Mouse (Mus musculus) MEL (cell line): ENCODE data around the gene Enthd1.

Source experiments
- CTCF ChIP-seq, 3 experiments: IDR thresholded peaks in 2 of 3; conservative IDR thresholded peaks in 1 of 3; 2 replicates each; pipeline ENCODE4 v1.5.1; 2011 to 2012; ENCODE audit warnings: low read length in 3 of 3, low read depth in 2 of 3, mild to moderate bottlenecking in 2 of 3, improper control_type of control experiment in 1 of 3, inconsistent platforms in 1 of 3, mixed read lengths in 1 of 3, moderate library complexity in 1 of 3; ENCODE audit not compliant: control insufficient read depth in 1 of 3, insufficient read depth in 1 of 3, poor library complexity in 1 of 3, severe bottlenecking in 1 of 3
- GATA1 ChIP-seq: IDR thresholded peaks from 2 replicates; pipeline ENCODE4 v1.6.1; 2011; ENCODE audit warnings: low read depth, low read length, improper control_type of control experiment
- JUND ChIP-seq: IDR thresholded peaks from 2 replicates; pipeline ENCODE4 v1.6.1; 2011; ENCODE audit warnings: low read depth, mild to moderate bottlenecking, improper control_type of control experiment, low read length
- MYC ChIP-seq: IDR thresholded peaks from 2 replicates; pipeline ENCODE4 v1.6.1; 2011; ENCODE audit warnings: low read depth, mild to moderate bottlenecking, low read length, improper control_type of control experiment, moderate library complexity
- NELFE ChIP-seq: IDR thresholded peaks from 2 replicates; pipeline ENCODE4 v1.6.1; 2011; ENCODE audit warnings: low read depth, low read length, improper control_type of control experiment
- SIN3A ChIP-seq: IDR thresholded peaks from 2 replicates; pipeline ENCODE4 v1.6.1; 2012; ENCODE audit warnings: low read length, improper control_type of control experiment, inconsistent platforms
- USF1 ChIP-seq: IDR thresholded peaks from 2 replicates; pipeline ENCODE4 v1.6.1; 2014; ENCODE audit warnings: low read depth, mild to moderate bottlenecking, inconsistent platforms, low read length, improper control_type of control experiment, moderate library complexity
- ZNF384 ChIP-seq: IDR thresholded peaks from 2 replicates; pipeline ENCODE4 v1.6.1; 2012; ENCODE audit warnings: low read depth, mild to moderate bottlenecking, inconsistent platforms, low read length, improper control_type of control experiment

- no peak for TF ChIP-seq USF1
- no peak for TF ChIP-seq MYC
- TF ChIP-seq GATA1, result no peak
- TF ChIP-seq ZNF384, result no peak
- TF ChIP-seq JUND, result no peak
- TF ChIP-seq SIN3A, result no peak
- no peak for TF ChIP-seq NELFE
- no peak for TF ChIP-seq CTCF (IDR thresholded peaks at IDR 0.05 in 2 of 3, conservative IDR thresholded peaks at IDR 0.05 in 1 of 3; ENCODE audit: control insufficient read depth in 1 of 3, insufficient read depth in 1 of 3, low read depth in 2 of 3, low read length in 3 of 3, poor library complexity in 1 of 3, severe bottlenecking in 1 of 3)
These were observed 90.4 kb downstream of the Enthd1 start for GRCm38 (mm10) chr15:80474429-80475002.
